Mouse (Mus musculus) liver, adult (tissue): ENCODE data around the gene Gm11634.

Source experiments
- GATA4 ChIP-seq: IDR thresholded peaks from 2 replicates; pipeline ENCODE4 v1.6.1; 2014; ENCODE audit warnings: mild to moderate bottlenecking, low read length; ENCODE audit not compliant: insufficient replicate concordance

The Gm11634 gene

GRCm38 (mm10) chr11:101599156-101599555 is at the start of gene Gm11634:
TSS of gene Gm11634 (minus strand) at chr11:101599256.
- no peak for TF ChIP-seq GATA4

- no peak for TF ChIP-seq GATA4
These were observed 45.5 kb upstream of the Gm11634 start for GRCm38 (mm10) chr11:101644591-101644990.

- TF ChIP-seq GATA4, result no peak
These were observed 43.9 kb upstream of the Gm11634 start for GRCm38 (mm10) chr11:101642931-101643330.

- peak; percentile 58; the same call in 1 of the 2 replicates for TF ChIP-seq GATA4
These were observed 42.0 kb upstream of the Gm11634 start for GRCm38 (mm10) chr11:101640857-101641709.

- TF ChIP-seq GATA4, result no peak
These were observed 40.7 kb upstream of the Gm11634 start for GRCm38 (mm10) chr11:101639761-101640160.

GRCm38 (mm10) chr11:101635660-101636059 is 36.6 kb upstream of the Gm11634 start:
- no peak for TF ChIP-seq GATA4

GRCm38 (mm10) chr11:101627857-101628559 is 29.0 kb upstream of the Gm11634 start:
- no peak for TF ChIP-seq GATA4

GRCm38 (mm10) chr11:101626995-101627856 is 28.2 kb upstream of the Gm11634 start, which contains the start of gene Rdm1:
TSS of gene Rdm1 (plus strand) at chr11:101627195.
- no peak for TF ChIP-seq GATA4

GRCm38 (mm10) chr11:101626649-101626994 is 27.6 kb upstream of the Gm11634 start:
- no peak for TF ChIP-seq GATA4

GRCm38 (mm10) chr11:101618596-101618995 is 19.5 kb upstream of the Gm11634 start:
- TF ChIP-seq GATA4, result no peak

- TF ChIP-seq GATA4, result no peak
These were observed 18.8 kb upstream of the Gm11634 start for GRCm38 (mm10) chr11:101617849-101618248.

- no peak for TF ChIP-seq GATA4
These were observed 18.1 kb upstream of the Gm11634 start for GRCm38 (mm10) chr11:101616948-101617767.

- TF ChIP-seq GATA4, result no peak
These were observed 17.0 kb upstream of the Gm11634 start for GRCm38 (mm10) chr11:101616104-101616503.

GRCm38 (mm10) chr11:101615380-101615779 is 16.3 kb upstream of the Gm11634 start:
- TF ChIP-seq GATA4, result no peak
